Mouse (Mus musculus): Measurements from ENCODE around the gene Ints14.

The Ints14 gene

GRCm38 (mm10) chr9:65019146-65019545 is 58.4 kb downstream of the Ints14 start:
- no peak for DNase-seq (ENCODE audit: low read depth, low spot score)

- DNase-seq (ENCODE audit: low read depth, low spot score), result no peak
Observed at GRCm38 (mm10) chr9:65020128-65020527, 59.4 kb downstream of the Ints14 start.

- DNase-seq (ENCODE audit: low read depth, low spot score), result peak; percentile 98
Observed at GRCm38 (mm10) chr9:65020991-65021886, 60.5 kb downstream of the Ints14 start, which contains the start of gene Hacd3. Hacd3 (minus strand) TSS chr9:65021693.

- no peak for DNase-seq (ENCODE audit: low read depth, low spot score)
Observed at GRCm38 (mm10) chr9:65021887-65022579, 61.3 kb downstream of the Ints14 start.

- DNase-seq (ENCODE audit: low read depth, low spot score), result peak; percentile 60
Observed at GRCm38 (mm10) chr9:65022580-65023135, 62.0 kb downstream of the Ints14 start.

- DNase-seq (ENCODE audit: low read depth, low spot score), result no peak
Observed at GRCm38 (mm10) chr9:65023447-65023846, 62.7 kb downstream of the Ints14 start.

- DNase-seq (ENCODE audit: low read depth, low spot score), result no peak
Observed at GRCm38 (mm10) chr9:65027241-65027640, 66.5 kb downstream of the Ints14 start.

GRCm38 (mm10) chr9:65028313-65028712 is 67.6 kb downstream of the Ints14 start:
- DNase-seq (ENCODE audit: low read depth, low spot score), result no peak

- DNase-seq (ENCODE audit: low read depth, low spot score), result peak; percentile 14
Observed at GRCm38 (mm10) chr9:65031355-65031754, 70.7 kb downstream of the Ints14 start.

GRCm38 (mm10) chr9:65031894-65032268 is 71.2 kb downstream of the Ints14 start:
- DNase-seq (ENCODE audit: low read depth, low spot score), result no peak

- peak; percentile 98 for DNase-seq (ENCODE audit: low read depth, low spot score)
Observed at GRCm38 (mm10) chr9:65032269-65033108, 71.8 kb downstream of the Ints14 start, which contains the start of gene Dpp8. Dpp8 (plus strand) TSS chr9:65032414.

GRCm38 (mm10) chr9:65036456-65036855 is 75.8 kb downstream of the Ints14 start:
- DNase-seq (ENCODE audit: low read depth, low spot score), result no peak

Data from ZHBTc4 (cell line).